Mouse (Mus musculus) hindbrain, embryonic 13.5 days (tissue): ENCODE results near the gene Tns3. TPM values are rescaled to one million over a fixed set of nuclear protein-coding genes. Genes with fewer than 3 reads are reported as not detected.

Source experiments
- ATAC-seq: fragments of 200-750 bp; cut with Nextera tagmentation; 2 replicates; pipeline ENCODE4 v1.8.0; 2017; ENCODE audit warnings: moderate TSS enrichment; ENCODE audit not compliant: low FRiP score
- H3K27ac ChIP-seq: fragments of 300-500 bp; sonication (generic); 2 replicates; pipeline ENCODE4 v1.5.1; 2015; ENCODE audit warnings: inconsistent platforms, mild to moderate bottlenecking, moderate library complexity
- H3K27me3 ChIP-seq: fragments of 300-500 bp; sonication (generic); 2 replicates; pipeline ENCODE4 v1.6.1; 2015; ENCODE audit warnings: mild to moderate bottlenecking, inconsistent platforms
- H3K36me3 ChIP-seq: fragments of 300-500 bp; sonication (generic); 2 replicates; pipeline ENCODE4 v1.6.1; 2015; ENCODE audit warnings: mild to moderate bottlenecking, inconsistent platforms
- H3K4me1 ChIP-seq: fragments of 300-500 bp; sonication (generic); replicated peaks from 2 replicates; pipeline ENCODE4 v1.6.1; 2015; ENCODE audit warnings: inconsistent platforms
- H3K4me2 ChIP-seq: fragments of 300-500 bp; sonication (generic); 2 replicates; pipeline ENCODE4 v1.6.1; 2015; ENCODE audit warnings: inconsistent platforms, mild to moderate bottlenecking, moderate library complexity
- H3K4me3 ChIP-seq: fragments of 300-500 bp; sonication (generic); 2 replicates; pipeline ENCODE4 v1.5.1; 2015; ENCODE audit warnings: mild to moderate bottlenecking, inconsistent platforms
- H3K9ac ChIP-seq: fragments of 300-500 bp; sonication (generic); 2 replicates; pipeline ENCODE4 v1.6.1; 2015; ENCODE audit warnings: mild to moderate bottlenecking, inconsistent platforms
- H3K9me3 ChIP-seq: fragments of 300-500 bp; sonication (generic); 2 replicates; pipeline ENCODE4 v1.6.1; 2016; ENCODE audit warnings: inconsistent platforms
- WGBS: fragments of 180-500 bp; shearing (Covaris S2); methylation state at CpG from one replicate; pipeline ENCODE4 v1.1.7; 2015; 5-methylcytosine and 5-hydroxymethylcytosine counted together
- polyA plus RNA-seq: library from polyadenylated mRNA; unstranded; fragments of >200 nt; fragmentation: Nextera tagmentation; extraction: Ambion mirVana; gene quantifications from 2 replicates; pipeline ENCODE4 v1.2.1, GENCODE M21; 2015

Gene Tns3
- polyA plus RNA-seq, 1 experiment from 2014 or later: 5.3 TPM

DNA sequence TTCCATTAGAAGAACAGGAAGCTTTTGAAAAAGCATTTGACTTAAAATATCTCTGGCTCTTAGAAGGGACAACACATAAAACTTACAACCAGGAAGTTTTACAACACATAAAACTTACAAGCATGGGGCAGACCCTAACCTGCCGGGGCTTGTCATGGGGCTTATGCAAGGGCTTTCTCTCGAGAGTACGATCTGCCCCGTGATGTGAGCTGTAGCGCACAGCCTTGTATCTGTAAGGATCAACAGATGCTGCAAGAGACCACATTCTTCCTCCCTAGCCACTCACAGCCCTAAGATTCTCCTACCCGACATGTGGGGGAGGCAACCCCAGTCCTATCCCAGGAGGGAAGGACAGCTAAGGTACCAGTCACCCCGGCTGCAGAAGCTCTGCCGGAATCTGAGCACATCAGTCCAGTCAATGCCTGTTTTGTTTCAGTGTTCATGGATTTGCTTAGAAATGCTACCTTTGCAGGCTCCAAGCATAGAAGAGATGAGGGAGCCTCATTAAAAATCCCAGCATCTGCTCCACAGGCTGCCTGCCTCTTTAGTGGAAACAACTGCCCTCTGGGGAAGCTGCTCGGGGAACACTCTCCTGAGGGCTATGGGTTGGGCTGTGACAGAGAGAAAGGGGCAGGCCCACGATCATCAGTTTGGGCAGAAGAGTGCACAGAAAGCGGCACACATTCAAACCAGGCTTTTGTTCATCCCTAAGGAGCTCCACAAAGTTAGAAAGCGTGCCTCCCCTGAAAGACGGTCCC lies 196.8 kb downstream of the Tns3 start:
- H3K4me2 ChIP-seq: peak overlapping the region; percentile 82
- no peaks in the 10 kb centered on the region for H3K36me3 ChIP-seq
- H3K27me3 ChIP-seq: peaks cover 16% of the 10 kb centered on the region
- H3K4me1 ChIP-seq: peaks cover 28% of the 10 kb centered on the region
- WGBS: 32% methylated on average over 13 of the region's 13 CpGs
- H3K27ac ChIP-seq: peak overlapping the region; percentile 70
- peak overlapping the region; percentile 45 for H3K4me3 ChIP-seq
- peak; percentile 37; the same call in 1 of the 2 replicates for ATAC-seq
- H3K9ac ChIP-seq: peak overlapping the region; percentile 67
- no peaks in the 10 kb centered on the region for H3K9me3 ChIP-seq

DNA sequence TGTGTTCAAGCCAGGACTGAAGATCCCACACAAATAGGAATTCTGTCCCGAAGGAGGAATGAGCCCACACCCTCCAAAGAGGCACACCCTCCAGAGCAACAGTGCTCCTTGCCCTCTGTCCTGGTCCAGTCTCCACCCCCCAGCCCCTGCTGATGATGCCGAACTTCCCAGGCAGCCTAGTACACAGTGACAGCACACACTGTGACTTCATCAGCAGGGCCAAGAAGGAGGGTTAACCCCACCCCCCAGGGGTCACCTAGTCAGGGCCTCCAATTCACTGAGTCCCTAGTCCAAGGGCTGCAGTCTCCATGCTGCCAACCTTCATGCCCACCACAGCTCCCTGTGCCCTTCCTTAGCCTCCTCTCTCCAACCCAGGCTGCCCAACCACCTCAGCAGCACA lies 200.5 kb downstream of the Tns3 start:
- no peaks in the 10 kb centered on the region for H3K36me3 ChIP-seq
- H3K27me3 ChIP-seq: peaks cover 7% of the 10 kb centered on the region; the same call in 1 of the 2 replicates
- peaks cover 33% of the 10 kb centered on the region for H3K4me1 ChIP-seq
- 79% methylated on average over 2 of the region's 2 CpGs for WGBS
- H3K27ac ChIP-seq: no peak overlapping the region
- ATAC-seq: no peak
- no peak overlapping the region for H3K4me2 ChIP-seq
- no peaks in the 10 kb centered on the region for H3K9me3 ChIP-seq
- H3K9ac ChIP-seq: no peak overlapping the region
- no peak overlapping the region for H3K4me3 ChIP-seq

DNA sequence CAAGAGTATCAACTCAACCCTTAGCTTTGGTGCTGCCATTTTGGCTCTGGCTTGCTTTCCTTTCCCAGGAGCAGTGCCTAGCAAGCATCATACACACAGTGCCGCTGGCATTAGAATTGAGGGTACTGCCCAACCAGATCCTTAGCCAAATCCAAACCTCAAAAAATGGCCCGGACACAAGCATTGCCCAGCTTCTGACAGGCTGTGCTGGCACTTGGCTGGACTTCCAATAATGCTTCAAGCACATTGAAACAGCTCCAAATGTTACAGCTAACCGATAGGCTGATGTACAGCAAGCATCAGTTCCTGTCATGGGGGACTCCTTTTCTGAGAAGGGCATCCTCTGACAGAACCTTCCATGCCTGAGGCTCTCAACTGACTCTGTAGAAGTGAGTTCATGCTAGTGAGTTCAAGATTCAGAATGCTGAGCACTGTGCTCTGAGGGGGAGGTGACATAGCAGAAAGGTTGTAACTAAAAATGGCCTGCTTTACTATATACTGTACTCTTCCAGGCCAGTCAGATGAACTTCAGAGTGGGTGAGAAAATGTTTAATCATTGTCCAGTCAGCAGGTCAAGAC lies 201.4 kb downstream of the Tns3 start:
- Histone ChIP-seq H3K4me1 (peaks cover 32% of the 10 kb centered on the region), H3K36me3 (no peaks in the 10 kb centered on the region), H3K27ac (no peak overlapping the region), H3K9ac (no peak overlapping the region), H3K27me3 (0 out of 2 replicates have a peak, but pooled peaks cover 2% of the 10 kb centered on the region), H3K4me2 (no peak overlapping the region), H3K9me3 (no peaks in the 10 kb centered on the region), H3K4me3 (no peak overlapping the region)
- 95% methylated on average over 3 of the region's 3 CpGs for WGBS
- no peak for ATAC-seq

DNA sequence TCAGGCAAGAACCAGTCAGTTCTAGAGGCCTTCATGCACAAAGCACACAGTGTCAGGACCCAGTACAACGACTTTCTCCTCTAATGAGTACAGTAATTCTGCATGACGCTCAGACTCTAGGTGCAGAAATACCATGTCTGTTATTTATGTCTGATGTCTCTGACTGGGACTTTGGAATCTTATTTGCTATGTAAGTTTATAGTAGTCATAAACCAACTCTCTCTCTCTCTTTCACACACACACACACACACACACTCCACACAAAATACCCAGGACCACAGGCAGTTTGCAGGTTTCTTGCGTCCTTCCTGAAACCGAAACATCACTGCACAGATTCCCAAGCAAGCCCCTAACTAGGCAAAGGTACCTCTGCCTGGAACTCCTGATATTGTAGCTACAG lies 203.5 kb downstream of the Tns3 start:
- H3K9ac ChIP-seq: no peak overlapping the region
- ATAC-seq: no peak
- H3K4me2 ChIP-seq: no peak overlapping the region
- WGBS: 89% methylated on average over 4 of the region's 4 CpGs
- H3K4me1 ChIP-seq: peaks cover 36% of the 10 kb centered on the region
- H3K27ac ChIP-seq: no peak overlapping the region
- no peaks in the 10 kb centered on the region for H3K36me3 ChIP-seq
- H3K9me3 ChIP-seq: no peaks in the 10 kb centered on the region
- no peak overlapping the region for H3K4me3 ChIP-seq
- no peaks in the 10 kb centered on the region for H3K27me3 ChIP-seq

DNA sequence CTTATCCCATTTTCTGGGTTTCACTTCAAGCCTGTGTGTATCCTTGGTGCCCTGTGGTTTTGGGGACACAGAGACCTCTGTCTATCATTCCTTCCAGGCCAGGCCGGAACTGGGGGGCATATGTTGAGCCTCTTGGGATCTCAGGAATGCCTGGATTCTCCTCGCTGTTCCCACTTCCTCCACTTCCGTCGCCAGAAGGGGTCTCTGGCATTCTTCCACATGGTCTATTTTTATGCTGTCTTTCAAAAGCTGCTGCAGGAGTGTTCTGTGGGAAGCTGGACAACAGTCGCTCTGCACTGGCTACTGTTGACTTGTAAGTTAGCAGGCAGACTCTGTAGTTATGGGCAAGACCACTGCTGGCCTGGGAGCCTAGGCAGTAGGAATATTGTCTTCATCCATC lies 206.4 kb downstream of the Tns3 start:
- Histone ChIP-seq H3K4me3 (no peak overlapping the region), H3K36me3 (no peaks in the 10 kb centered on the region), H3K9me3 (no peaks in the 10 kb centered on the region), H3K27ac (peak overlapping the region; percentile 78), H3K27me3 (no peaks in the 10 kb centered on the region), H3K4me1 (peaks cover 49% of the 10 kb centered on the region), H3K9ac (no peak overlapping the region), H3K4me2 (no peak overlapping the region)
- WGBS: 55% methylated on average over 5 of the region's 5 CpGs
- no peak for ATAC-seq

DNA sequence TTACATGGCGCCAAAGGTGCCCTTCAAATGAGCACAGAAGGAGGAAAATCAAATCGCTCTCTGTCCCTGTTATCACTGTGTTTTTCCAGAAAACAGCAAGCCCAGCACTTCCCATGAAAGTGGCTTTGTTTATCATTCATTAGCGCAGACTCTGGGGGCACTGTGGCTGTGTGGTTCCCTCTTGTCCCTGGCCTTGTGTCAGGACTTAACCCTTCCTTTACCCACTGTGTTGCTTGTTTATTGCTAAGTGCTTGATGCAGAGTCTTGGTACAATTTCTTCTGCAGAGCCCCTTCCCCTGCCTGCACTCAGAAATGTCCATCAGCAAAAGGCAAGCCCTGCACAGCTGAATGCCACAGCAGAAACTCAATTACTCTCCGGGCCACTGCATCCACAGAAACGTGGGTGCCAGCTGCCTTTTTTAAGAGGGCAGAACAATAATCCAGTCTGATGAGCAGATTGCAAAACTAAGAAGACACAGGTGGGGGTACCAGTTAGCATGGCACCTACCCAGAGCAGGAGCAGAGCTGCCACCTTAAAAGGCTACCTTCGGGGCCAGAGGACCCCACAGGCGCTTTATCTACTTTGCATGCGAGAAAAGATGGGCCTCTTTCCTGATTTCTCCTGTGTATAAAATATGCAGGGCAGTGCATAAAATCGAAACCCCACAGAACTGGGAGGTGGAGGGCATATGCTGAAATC lies 207.6 kb downstream of the Tns3 start:
- 36% methylated on average over 9 of the region's 9 CpGs for WGBS

DNA sequence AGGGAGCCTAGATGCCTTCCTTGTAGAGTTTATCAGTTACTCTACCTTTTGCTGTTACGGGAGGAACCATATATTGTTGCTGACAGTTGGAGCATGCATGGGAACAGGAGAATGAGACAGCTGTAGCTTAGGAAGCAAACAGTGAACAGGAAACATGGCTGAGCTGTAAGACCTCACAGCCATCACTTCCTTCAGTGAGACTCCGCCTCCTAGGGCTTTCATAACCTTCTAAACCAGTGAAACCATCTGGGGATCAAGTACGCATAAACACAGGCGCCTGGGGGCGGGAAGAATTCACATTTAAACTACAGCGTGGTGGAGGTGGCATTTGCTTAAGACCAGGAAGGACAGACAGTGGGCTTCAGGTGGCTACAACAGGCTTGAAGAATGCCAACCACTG lies 208.7 kb downstream of the Tns3 start:
- Histone ChIP-seq H3K4me1 (peaks cover 51% of the 10 kb centered on the region), H3K4me3 (no peak overlapping the region), H3K4me2 (no peak overlapping the region), H3K9ac (no peak overlapping the region), H3K9me3 (no peaks in the 10 kb centered on the region), H3K36me3 (no peaks in the 10 kb centered on the region), H3K27me3 (no peaks in the 10 kb centered on the region), H3K27ac (peak overlapping the region; percentile 78)
- ATAC-seq: no peak
- 79% methylated on average over 6 of the region's 6 CpGs for WGBS

More for the DNA sequence above, 207.6 kb downstream of the Tns3 start:
- ATAC-seq: peak; percentile 58
- Histone ChIP-seq H3K4me2 (no peak overlapping the region; the same call in 1 of the 2 replicates), H3K4me1 (peaks cover 51% of the 10 kb centered on the region), H3K27ac (peak overlapping the region; percentile 78), H3K27me3 (no peaks in the 10 kb centered on the region), H3K4me3 (no peak overlapping the region), H3K9ac (peak overlapping the region; percentile 29), H3K36me3 (no peaks in the 10 kb centered on the region), H3K9me3 (no peaks in the 10 kb centered on the region)

DNA sequence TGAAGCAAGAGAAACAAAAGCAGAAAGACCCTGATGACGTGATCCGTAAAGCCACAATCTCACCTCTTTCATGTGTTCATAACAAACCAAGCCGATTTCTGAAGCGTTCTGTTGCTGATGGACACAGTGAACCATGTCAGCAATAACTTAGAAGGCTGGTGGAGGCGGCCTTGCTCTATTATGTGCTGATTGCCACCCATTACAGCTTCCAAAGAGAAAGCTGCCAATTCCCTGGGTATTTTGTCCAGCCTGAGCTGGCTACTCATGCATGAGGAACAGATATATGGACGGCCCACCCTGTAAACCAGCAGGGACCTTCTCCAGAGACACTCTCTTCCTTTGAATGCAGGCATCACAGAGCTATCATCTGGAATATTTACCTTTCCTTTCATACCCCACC lies 211.1 kb downstream of the Tns3 start:
- ATAC-seq: no peak
- Histone ChIP-seq H3K4me1 (peaks cover 43% of the 10 kb centered on the region), H3K4me2 (no peak overlapping the region), H3K36me3 (no peaks in the 10 kb centered on the region), H3K9ac (no peak overlapping the region), H3K4me3 (no peak overlapping the region), H3K27me3 (no peaks in the 10 kb centered on the region), H3K27ac (no peak overlapping the region), H3K9me3 (no peaks in the 10 kb centered on the region)
- WGBS: 72% methylated on average over 6 of the region's 6 CpGs

DNA sequence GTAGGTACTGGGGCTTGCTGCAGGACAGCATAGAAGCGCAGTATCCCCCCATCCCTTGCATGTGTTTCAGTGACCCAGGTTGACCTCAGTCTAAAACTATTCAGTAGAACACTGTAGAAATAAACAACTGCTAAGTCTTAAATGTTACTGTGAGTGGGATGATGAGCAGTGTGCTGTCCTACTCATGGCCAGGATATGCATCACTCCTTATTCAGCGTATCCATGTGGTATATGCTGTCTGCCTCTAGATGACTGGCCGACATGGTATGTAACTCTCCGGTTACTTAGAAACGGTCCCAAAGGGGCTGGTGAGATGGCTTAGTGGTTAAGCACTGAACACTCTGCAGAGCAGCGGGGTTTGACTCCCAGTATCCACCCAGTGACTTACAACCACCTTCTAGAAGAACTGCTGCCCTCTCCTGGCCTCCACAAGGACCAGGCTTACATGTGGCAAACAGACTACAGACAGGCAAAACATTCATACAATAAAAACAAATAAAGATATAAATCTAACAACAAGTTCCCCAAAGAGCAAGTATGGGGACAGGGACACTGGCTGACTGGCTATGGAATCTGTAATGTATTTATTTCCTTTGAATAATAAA lies 212.6 kb downstream of the Tns3 start:
- H3K27ac ChIP-seq: no peak overlapping the region
- H3K36me3 ChIP-seq: no peaks in the 10 kb centered on the region
- H3K4me1 ChIP-seq: peaks cover 28% of the 10 kb centered on the region
- H3K4me3 ChIP-seq: no peak overlapping the region
- H3K9me3 ChIP-seq: no peaks in the 10 kb centered on the region
- H3K27me3 ChIP-seq: no peaks in the 10 kb centered on the region
- H3K9ac ChIP-seq: no peak overlapping the region
- ATAC-seq: no peak
- H3K4me2 ChIP-seq: no peak overlapping the region
- 94% methylated on average over 6 of the region's 6 CpGs for WGBS

DNA sequence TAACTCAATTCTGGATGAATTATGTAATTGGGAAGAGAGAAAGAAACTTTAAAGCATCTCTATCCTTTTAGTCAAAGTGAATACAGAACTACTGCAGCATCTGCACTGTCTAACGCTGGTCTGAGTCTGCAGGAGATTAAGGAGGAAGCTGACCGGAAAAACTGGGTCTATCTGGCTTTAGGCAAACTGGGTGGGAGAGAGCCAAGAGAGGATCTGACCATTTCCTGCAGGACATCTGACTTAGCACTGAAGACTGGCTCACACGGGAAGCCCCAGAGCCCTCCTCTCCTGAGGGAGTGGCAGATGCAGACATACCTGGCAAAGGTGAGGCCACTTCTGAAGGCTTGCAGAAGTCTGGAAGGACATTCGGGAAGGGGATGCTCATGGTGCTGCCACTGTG lies 213.8 kb downstream of the Tns3 start:
- ATAC-seq: no peak
- H3K4me1 ChIP-seq: peaks cover 24% of the 10 kb centered on the region
- H3K4me3 ChIP-seq: no peak overlapping the region
- H3K4me2 ChIP-seq: no peak overlapping the region
- no peak overlapping the region for H3K27ac ChIP-seq
- 91% methylated on average over 4 of the region's 4 CpGs for WGBS
- no peaks in the 10 kb centered on the region for H3K36me3 ChIP-seq
- no peak overlapping the region for H3K9ac ChIP-seq
- no peaks in the 10 kb centered on the region for H3K27me3 ChIP-seq
- no peaks in the 10 kb centered on the region for H3K9me3 ChIP-seq

DNA sequence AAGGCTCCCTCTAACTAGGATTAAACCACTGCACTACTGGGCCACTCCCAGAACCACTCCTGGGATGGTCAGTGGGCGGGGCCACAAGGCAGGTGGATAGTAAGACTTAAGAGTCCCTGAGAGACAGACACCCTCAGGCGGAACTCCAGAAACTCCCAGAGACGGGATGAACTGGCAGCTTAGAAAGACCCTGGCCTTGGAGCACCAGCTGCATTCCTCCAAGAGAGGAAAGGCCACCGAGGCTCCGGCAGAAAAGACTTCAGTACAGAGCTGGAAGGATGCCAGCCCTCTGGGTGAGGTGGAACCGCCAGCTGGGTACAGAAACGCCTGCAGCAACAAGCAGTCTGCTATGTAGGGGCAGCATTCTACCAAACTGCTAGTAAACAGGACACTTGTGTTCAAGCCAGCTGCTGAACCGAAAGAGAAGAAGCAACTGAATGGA lies 218.4 kb downstream of the Tns3 start:
- no peak overlapping the region for H3K4me3 ChIP-seq
- no peaks in the 10 kb centered on the region for H3K27me3 ChIP-seq
- peak overlapping the region; percentile 60; the same call in 1 of the 2 replicates for H3K27ac ChIP-seq
- peak; percentile 84 for ATAC-seq
- H3K4me1 ChIP-seq: peaks cover 11% of the 10 kb centered on the region
- 38% methylated on average over 8 of the region's 8 CpGs for WGBS
- H3K4me2 ChIP-seq: no peak overlapping the region
- H3K36me3 ChIP-seq: no peaks in the 10 kb centered on the region
- H3K9ac ChIP-seq: no peak overlapping the region
- no peaks in the 10 kb centered on the region for H3K9me3 ChIP-seq

DNA sequence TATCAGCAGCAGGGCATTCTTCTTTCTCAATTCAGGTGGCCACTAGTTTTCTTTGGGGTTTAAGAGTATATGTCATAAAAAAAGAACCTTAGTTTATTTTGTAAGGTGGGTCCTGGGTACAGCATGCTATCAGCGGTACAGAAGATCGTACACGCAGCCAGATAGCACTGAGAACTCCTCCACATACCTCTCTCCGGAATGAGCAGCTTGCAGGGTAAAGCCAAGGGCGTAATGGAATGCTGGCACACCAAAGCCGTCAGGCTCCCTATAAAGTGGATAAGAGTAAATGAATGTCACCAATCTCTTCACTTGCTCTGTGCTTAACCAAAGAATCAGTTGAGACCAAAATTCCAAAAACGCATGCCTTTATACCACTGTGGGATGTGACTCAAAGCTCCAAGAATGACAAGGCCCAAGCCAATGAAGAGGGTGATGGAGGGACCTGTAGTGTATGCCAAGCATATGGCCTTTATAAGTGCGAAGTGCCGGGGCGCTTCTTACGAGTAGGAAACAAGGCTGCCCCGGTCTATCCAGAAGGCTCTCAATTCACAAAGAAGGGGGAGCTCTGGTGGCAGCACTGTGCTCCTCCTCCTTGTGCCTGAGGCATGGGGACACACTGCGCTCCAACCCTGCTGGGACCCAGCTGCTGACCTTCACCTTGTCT lies 219.4 kb downstream of the Tns3 start:
- Histone ChIP-seq H3K27me3 (no peaks in the 10 kb centered on the region), H3K36me3 (no peaks in the 10 kb centered on the region), H3K9ac (no peak overlapping the region), H3K4me3 (no peak overlapping the region), H3K27ac (no peak overlapping the region), H3K4me1 (peaks cover 11% of the 10 kb centered on the region), H3K4me2 (no peak overlapping the region), H3K9me3 (no peaks in the 10 kb centered on the region)
- ATAC-seq: no peak
- 84% methylated on average over 13 of the region's 13 CpGs for WGBS
